Mouse (Mus musculus): ENCODE results near the gene Dnmt3l.

- TF ChIP-seq CTCF (IDR thresholded peaks at IDR 0.05; ENCODE audit: extremely low read depth, insufficient read length, insufficient replicate concordance, low read depth, low read length) = no peak
- no peak for TF ChIP-seq POLR2A (IDR thresholded peaks at IDR 0.05; ENCODE audit: low read depth, low read length)
These were observed 2.8 kb downstream of the Dnmt3l start for GRCm38 (mm10) chr10:78044531-78044930.

Data from small intestine, adult 2 months (tissue).